Mouse (Mus musculus): ENCODE data around the gene Adam10.

- TF ChIP-seq CTCF (IDR thresholded peaks at IDR 0.05; ENCODE audit: insufficient read depth, low read length) (no peak), POLR2A (IDR thresholded peaks at IDR 0.05; ENCODE audit: borderline replicate concordance, extremely low read depth, low read depth, low read length) (no peak)
These were observed 27.6 kb downstream of the Adam10 start for GRCm38 (mm10) chr9:70706444-70706843.
